Mouse (Mus musculus): ENCODE data around the gene Elk3. TPM values are rescaled to one million over a fixed set of nuclear protein-coding genes. Genes with fewer than 3 reads are reported as not detected.
A peak's percentile ranks its signal among the peaks of the same experiment; 100 is the strongest.

Gene Elk3
- polyA plus RNA-seq, 1 experiment from 2014 or later: 8.2 TPM

DNA sequence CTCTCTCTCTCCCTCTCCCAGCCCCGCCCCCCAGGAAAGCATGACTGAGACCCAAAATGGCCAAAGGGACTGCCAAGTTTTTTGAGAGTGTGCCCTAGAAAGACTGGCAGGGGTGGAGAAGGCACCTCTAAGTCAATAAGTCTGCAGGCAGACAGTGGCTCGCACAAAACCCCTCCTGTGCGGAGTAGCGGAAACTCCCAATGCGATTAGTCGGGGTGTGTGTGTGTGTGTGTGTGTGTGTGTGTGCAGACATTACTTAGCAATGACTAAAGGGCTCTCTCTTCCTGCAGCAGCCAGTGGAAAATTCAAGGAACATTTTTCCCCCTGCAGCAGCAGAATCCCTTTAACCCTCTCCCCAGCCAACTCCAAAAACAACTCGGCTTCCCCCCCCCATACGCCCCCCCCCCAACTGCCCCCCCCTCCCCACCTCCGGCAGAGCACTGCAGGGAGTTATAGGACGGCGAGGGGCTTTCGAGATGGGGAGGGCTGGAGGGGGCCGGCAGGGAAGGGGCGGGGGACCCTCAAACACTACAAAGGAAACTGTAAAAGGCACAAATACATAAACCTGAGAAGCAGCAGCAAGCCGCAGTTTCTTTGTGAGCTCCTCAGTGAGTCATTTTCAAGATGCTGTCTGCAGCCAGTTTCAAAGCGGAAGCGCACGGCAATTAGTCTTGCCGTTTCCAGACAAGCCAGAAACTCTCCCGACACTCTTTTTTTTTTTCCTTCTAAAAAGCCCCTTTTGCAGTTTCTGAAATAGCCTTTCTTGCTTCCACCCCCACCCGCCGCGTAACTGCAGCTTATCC lies 1.6 kb downstream of the Elk3 start:
- H3K4me1 ChIP-seq: peaks cover 19% of the 10 kb centered on the region
- H3K36me3 ChIP-seq (ENCODE audit: poor library complexity, severe bottlenecking): no peaks in the 10 kb centered on the region
- H3K27ac ChIP-seq: peak overlapping the region; percentile 31; the same call in 1 of the 2 replicates
- ATAC-seq: peak; percentile 50
- peak overlapping the region; percentile 56 for H3K4me3 ChIP-seq
- H3K27me3 ChIP-seq: peaks cover 15% of the 10 kb centered on the region
- under 1% methylated on average over 18 of the region's 23 CpGs for WGBS
- peak overlapping the region; percentile 99 for H3K4me2 ChIP-seq
- peak overlapping the region; percentile 77 for H3K9ac ChIP-seq
- no peaks in the 10 kb centered on the region for H3K9me3 ChIP-seq (replicated peaks)

DNA sequence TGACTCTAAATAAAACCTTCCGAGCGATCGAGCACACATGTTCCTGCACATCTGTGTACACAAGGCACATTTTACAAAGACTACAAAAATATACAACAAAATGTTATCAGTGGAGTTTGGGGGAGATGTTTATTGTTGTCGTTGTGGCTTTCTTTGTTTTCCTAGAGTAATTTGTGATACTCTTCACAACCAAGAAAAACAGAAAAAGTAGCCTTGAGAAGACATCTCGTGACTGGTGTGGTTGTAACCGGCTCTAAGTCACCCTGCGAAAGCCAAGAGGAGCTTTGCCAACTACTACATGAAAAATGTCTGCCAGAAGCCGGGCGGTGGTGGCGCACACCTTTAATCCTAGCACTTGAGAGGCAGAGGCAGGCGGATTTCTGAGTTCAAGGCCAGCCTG lies 4.6 kb downstream of the Elk3 start:
- 0 out of 2 replicates have a peak, but pooled peaks cover 7% of the 10 kb centered on the region for H3K27me3 ChIP-seq

DNA sequence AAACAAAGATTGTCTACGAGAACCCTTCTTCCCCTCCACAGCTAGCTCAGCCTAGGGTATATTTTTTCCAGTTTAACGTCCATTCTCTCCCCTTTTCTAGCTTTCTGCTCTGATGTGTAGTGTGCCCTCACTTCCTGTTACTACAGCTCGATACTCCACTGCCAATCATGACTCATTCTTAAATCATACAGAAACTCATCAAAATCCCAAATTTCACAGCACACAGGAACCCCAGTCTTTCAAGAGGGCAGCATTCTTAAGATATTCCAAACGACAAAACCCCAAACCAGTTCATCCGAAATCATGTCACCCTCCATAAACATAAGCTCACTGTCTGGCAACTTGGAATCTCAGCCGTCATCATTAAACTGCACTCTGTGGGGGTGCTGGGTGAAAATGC lies 5.0 kb downstream of the Elk3 start:
- Histone ChIP-seq H3K4me1 (peaks cover 15% of the 10 kb centered on the region), H3K36me3 (ENCODE audit: poor library complexity, severe bottlenecking) (no peaks in the 10 kb centered on the region), H3K27me3 (0 out of 2 replicates have a peak, but pooled peaks cover 3% of the 10 kb centered on the region), H3K9ac (no peak overlapping the region), H3K4me3 (no peak overlapping the region), H3K9me3 (replicated peaks) (no peaks in the 10 kb centered on the region), H3K27ac (no peak overlapping the region), H3K4me2 (no peak overlapping the region)
- 76% methylated on average over 6 of the region's 6 CpGs for WGBS
- ATAC-seq: no peak

More for the DNA sequence above, 4.6 kb downstream of the Elk3 start:
- Histone ChIP-seq H3K36me3 (ENCODE audit: poor library complexity, severe bottlenecking) (no peaks in the 10 kb centered on the region), H3K9me3 (replicated peaks) (no peaks in the 10 kb centered on the region), H3K9ac (no peak overlapping the region), H3K4me2 (no peak overlapping the region), H3K27ac (no peak overlapping the region), H3K4me3 (no peak overlapping the region), H3K4me1 (peaks cover 15% of the 10 kb centered on the region)
- 91% methylated on average over 11 of the region's 11 CpGs for WGBS
- no peak for ATAC-seq

DNA sequence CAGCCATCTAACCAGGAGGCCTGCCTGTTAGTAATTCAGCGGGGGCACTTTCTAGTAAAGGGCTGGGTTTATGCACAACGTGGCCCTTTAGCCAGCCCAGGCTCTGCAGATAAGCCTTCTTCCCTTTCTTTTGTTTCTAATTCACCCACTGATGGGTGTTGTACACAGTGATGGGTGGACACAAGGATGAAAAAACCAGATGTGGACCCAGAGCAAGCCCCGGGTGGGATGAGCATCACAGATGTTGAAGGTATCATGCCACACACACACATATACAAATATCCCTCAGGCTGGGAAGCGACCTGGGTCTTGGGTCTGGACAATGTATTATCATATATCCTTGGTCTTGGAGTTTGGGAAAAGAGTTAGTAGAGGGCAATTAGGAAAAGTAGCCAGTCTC lies 7.7 kb downstream of the Elk3 start:
- Histone ChIP-seq H3K4me2 (no peak overlapping the region), H3K4me1 (peaks cover 1% of the 10 kb centered on the region; the same call in 1 of the 2 replicates), H3K27ac (no peak overlapping the region), H3K4me3 (no peak overlapping the region), H3K36me3 (ENCODE audit: poor library complexity, severe bottlenecking) (no peaks in the 10 kb centered on the region), H3K27me3 (no peaks in the 10 kb centered on the region), H3K9ac (no peak overlapping the region), H3K9me3 (replicated peaks) (no peaks in the 10 kb centered on the region)
- no peak for ATAC-seq
- 78% methylated on average over 4 of the region's 4 CpGs for WGBS

DNA sequence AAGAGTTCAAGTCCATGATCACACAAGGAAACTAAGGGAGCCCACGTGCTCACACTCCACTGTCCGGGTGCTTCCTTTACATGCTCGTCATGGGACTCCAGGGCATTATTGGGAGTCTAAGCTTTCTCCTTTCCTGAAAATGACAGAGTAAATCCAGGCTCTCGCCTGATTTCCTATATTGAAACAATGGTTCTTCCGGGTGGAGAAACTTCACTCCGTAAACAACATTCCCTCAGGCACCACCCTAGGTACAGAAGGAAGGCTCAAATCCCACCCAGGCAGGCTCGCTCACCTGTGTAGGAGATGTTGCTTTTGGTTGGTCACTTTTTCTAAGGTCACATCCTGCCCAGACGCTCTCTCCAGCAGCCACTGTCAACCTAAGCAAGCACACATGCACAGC lies 9.1 kb downstream of the Elk3 start:
- Histone ChIP-seq H3K4me1 (peaks cover 7% of the 10 kb centered on the region; the same call in 1 of the 2 replicates), H3K27ac (no peak overlapping the region), H3K9ac (no peak overlapping the region), H3K4me2 (no peak overlapping the region), H3K36me3 (ENCODE audit: poor library complexity, severe bottlenecking) (no peaks in the 10 kb centered on the region), H3K4me3 (no peak overlapping the region), H3K27me3 (no peaks in the 10 kb centered on the region), H3K9me3 (replicated peaks) (no peaks in the 10 kb centered on the region)
- 78% methylated on average over 8 of the region's 8 CpGs for WGBS
- no peak for ATAC-seq

DNA sequence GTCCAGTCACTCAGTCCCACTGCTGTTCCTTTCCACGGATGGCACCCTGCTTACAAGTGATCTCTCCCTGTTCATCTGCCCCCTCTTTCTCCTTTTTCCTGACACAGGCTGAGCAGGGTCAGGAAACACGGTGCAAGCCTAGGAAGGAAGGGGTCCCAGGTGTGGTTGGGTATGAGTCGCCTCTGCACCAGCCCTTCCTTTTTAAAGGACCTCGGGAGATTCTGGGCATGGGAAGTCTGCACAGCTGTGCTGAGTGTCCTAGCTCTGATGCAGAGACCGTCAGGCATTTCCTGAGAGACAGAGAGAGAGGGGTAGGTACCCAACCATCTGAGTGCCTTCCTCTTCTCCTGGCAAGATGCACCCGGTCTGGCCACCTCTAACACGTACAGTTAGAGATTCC lies 12.7 kb downstream of the Elk3 start:
- no peak for ATAC-seq
- Histone ChIP-seq H3K9ac (no peak overlapping the region), H3K27ac (no peak overlapping the region), H3K4me2 (no peak overlapping the region), H3K27me3 (no peaks in the 10 kb centered on the region), H3K4me3 (no peak overlapping the region), H3K9me3 (replicated peaks) (no peaks in the 10 kb centered on the region), H3K4me1 (peaks cover 18% of the 10 kb centered on the region; the same call in 1 of the 2 replicates), H3K36me3 (ENCODE audit: poor library complexity, severe bottlenecking) (no peaks in the 10 kb centered on the region)
- WGBS: 67% methylated on average over 7 of the region's 7 CpGs

DNA sequence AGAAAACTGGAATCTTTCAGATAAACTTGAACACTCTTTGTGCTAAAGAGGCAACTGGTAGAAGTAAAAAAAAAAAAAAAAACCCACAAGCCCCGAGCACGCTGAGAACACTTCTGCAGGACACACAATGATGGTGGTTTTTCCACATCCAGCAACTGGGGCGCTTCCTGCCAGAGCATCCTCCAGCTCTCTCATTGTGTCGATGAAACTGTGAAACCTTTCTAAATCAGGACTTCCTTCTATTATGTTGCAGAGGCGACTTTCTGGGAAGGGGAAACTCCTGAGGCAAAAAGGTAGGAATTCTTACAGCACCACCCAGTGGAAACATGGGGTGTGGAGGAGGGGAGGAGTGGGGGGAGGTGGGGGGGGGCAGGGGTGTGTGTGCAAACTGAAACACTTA lies 13.2 kb downstream of the Elk3 start:
- Histone ChIP-seq H3K9me3 (replicated peaks) (no peaks in the 10 kb centered on the region), H3K4me2 (no peak overlapping the region), H3K4me3 (no peak overlapping the region), H3K36me3 (ENCODE audit: poor library complexity, severe bottlenecking) (no peaks in the 10 kb centered on the region), H3K4me1 (peaks cover 18% of the 10 kb centered on the region; the same call in 1 of the 2 replicates), H3K9ac (no peak overlapping the region), H3K27ac (no peak overlapping the region), H3K27me3 (no peaks in the 10 kb centered on the region)
- ATAC-seq: no peak
- 39% methylated on average over 5 of the region's 5 CpGs for WGBS

DNA sequence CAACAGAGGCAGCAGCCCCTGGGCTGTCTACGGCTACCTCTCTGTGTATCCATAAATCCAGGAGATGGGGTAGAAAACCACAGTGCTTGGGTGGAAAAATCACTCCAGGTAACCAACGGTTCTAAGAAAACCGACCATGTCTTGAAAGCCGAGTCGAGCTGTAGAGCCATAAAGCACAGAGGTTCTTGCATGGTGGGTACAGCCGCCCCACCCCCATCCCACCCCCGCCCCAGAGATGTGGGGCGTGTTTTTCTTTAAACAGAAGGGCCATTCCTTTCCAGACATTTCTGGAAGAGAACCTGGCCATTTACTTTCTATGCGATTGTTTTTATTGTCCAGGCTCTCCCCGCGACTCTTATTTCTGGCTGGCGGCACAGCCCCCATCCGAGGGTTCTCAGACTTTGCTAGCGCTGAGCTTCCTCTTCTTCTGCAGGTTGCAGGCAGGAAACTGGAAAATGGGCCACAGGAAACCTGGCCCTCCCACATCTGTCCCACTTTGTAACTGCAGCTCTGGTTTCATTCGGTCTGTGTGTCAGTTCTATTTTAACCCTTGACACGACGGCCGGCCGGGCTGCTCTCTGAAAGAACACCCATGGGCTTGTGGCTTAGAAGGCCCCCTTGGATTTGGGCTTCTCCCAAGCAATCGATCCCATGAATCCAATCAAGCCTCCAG lies 16.3 kb downstream of the Elk3 start:
- WGBS: 77% methylated on average over 20 of the region's 20 CpGs
- Histone ChIP-seq H3K4me1 (peaks cover 25% of the 10 kb centered on the region; the same call in 1 of the 2 replicates), H3K9me3 (replicated peaks) (no peaks in the 10 kb centered on the region), H3K4me2 (no peak overlapping the region), H3K27me3 (no peaks in the 10 kb centered on the region), H3K4me3 (no peak overlapping the region), H3K36me3 (ENCODE audit: poor library complexity, severe bottlenecking) (no peaks in the 10 kb centered on the region), H3K9ac (no peak overlapping the region), H3K27ac (no peak overlapping the region)
- no peak for ATAC-seq

DNA sequence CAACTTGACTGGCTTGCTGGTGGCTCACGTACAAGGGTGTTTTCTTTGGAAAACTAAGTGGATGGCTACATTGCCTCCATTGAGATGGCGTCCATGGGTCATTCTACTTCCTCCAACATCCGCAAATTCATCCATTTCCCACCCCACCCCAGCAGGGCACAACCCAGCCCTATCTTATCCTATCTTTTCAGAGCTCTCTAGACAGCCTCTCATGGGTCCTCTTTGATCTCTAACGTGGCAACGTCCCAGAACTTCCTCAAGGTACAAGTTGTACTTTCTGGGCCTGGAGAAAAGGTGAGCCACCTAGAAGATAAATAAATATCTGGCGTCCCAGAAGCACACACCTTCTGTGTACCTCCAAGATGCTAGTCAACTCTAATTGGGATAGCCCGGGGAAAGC lies 17.3 kb downstream of the Elk3 start:
- Histone ChIP-seq H3K9ac (no peak overlapping the region), H3K27ac (no peak overlapping the region), H3K4me2 (no peak overlapping the region), H3K9me3 (replicated peaks) (no peaks in the 10 kb centered on the region), H3K27me3 (no peaks in the 10 kb centered on the region), H3K4me3 (no peak overlapping the region), H3K36me3 (ENCODE audit: poor library complexity, severe bottlenecking) (no peaks in the 10 kb centered on the region), H3K4me1 (peaks cover 33% of the 10 kb centered on the region)
- WGBS: 91% methylated on average over 7 of the region's 7 CpGs
- ATAC-seq: no peak

DNA sequence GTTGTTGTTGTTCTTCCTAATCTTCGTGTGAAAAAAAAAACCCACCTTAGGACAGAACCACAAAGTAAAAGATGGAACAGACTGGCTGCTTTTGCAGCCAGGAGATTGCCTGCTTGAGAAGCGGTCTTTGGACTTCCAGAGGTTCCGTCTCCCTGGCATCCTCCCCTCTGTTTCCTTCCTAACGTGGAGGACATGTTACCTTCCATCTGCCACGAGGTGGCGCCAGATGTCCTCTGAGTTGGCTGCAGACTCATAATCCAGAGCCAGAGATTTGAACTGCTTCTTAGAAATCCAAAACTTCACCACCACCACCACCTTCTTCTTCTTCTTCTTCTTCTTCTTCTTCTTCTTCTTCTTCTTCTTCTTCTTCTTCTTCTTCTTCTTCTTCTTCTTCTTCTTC lies 19.1 kb downstream of the Elk3 start:
- Histone ChIP-seq H3K4me1 (peaks cover 32% of the 10 kb centered on the region), H3K4me3 (no peak overlapping the region), H3K9me3 (replicated peaks) (no peaks in the 10 kb centered on the region; the same call in 1 of the 2 replicates), H3K36me3 (ENCODE audit: poor library complexity, severe bottlenecking) (no peaks in the 10 kb centered on the region), H3K9ac (no peak overlapping the region), H3K27me3 (peaks cover 7% of the 10 kb centered on the region; the same call in 1 of the 2 replicates), H3K4me2 (no peak overlapping the region), H3K27ac (no peak overlapping the region)
- WGBS: 3% methylated on average over 6 of the region's 6 CpGs
- peak; percentile 33; the same call in 1 of the 2 replicates for ATAC-seq

DNA sequence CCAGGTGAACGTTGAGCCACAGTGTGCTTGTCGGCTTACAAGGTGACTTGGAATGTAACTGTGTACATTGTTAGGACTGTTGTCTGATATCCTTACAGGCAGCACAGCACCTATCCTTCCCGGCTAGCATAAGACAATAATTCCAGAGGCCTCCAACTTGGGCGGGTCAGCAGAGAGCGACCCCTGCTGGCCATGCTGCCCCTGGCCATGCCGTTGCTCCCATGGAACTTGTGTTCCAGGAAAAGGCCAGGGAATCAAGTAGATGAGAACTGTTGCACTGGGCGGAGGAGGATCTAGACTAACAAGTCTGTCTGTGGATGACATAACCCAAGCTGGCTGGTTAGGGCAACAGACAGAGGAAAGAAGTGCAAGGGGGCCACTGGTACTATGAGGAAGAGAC lies 19.6 kb downstream of the Elk3 start:
- Histone ChIP-seq H3K27ac (no peak overlapping the region), H3K9ac (no peak overlapping the region), H3K9me3 (replicated peaks) (no peaks in the 10 kb centered on the region; the same call in 1 of the 2 replicates), H3K4me2 (no peak overlapping the region), H3K27me3 (peaks cover 12% of the 10 kb centered on the region; the same call in 1 of the 2 replicates), H3K4me1 (peaks cover 32% of the 10 kb centered on the region), H3K4me3 (no peak overlapping the region), H3K36me3 (ENCODE audit: poor library complexity, severe bottlenecking) (no peaks in the 10 kb centered on the region)
- WGBS: 32% methylated on average over 7 of the region's 7 CpGs
- peak; percentile 22; the same call in 1 of the 2 replicates for ATAC-seq

DNA sequence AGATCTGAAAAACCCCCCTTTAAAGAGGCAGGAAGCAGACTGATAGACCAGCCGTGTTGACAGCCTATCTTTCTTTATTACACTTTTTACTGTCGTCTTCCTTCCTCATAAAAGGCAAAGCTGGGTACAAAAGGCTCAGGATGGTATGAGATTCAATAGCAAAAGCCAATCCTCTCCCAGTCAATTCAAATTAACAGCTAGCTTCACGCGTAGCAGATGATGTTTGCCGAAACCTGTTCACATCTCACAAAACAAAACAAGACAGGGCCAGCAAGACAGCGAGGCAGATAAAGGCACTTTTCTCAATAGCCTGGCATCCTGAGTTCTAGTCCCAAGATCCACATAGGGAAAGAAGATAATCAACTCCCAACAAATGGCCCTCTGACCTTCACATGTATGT lies 21.5 kb downstream of the Elk3 start:
- 58% methylated on average over 6 of the region's 6 CpGs for WGBS
- Histone ChIP-seq H3K9ac (no peak overlapping the region), H3K27me3 (peaks cover 29% of the 10 kb centered on the region), H3K4me1 (peaks cover 28% of the 10 kb centered on the region), H3K9me3 (replicated peaks) (no peaks in the 10 kb centered on the region; the same call in 1 of the 2 replicates), H3K4me3 (no peak overlapping the region), H3K27ac (no peak overlapping the region), H3K36me3 (ENCODE audit: poor library complexity, severe bottlenecking) (no peaks in the 10 kb centered on the region), H3K4me2 (no peak overlapping the region)
- peak; percentile 33; the same call in 1 of the 2 replicates for ATAC-seq
